Mouse (Mus musculus) liver, embryonic 11.5 days (tissue): Measurements from ENCODE around the gene Pdia2. TPM values are rescaled to one million over a fixed set of nuclear protein-coding genes. Genes with fewer than 3 reads are reported as not detected.
A peak's percentile ranks its signal among the peaks of the same experiment; 100 is the strongest.

Source experiments
- ATAC-seq: fragments of 200-750 bp; cut with Nextera tagmentation; replicated peaks from 2 replicates; pipeline ENCODE4 v1.8.0; 2017; ENCODE audit warnings: moderate number of reproducible peaks, mild to moderate bottlenecking, moderate TSS enrichment, moderate library complexity; ENCODE audit not compliant: low FRiP score
- DNase-seq: peaks from one replicate; pipeline ENCODE4 v3.0.0-alpha.2; 2017; ENCODE audit warnings: low spot score
- H3K27ac ChIP-seq: fragments of 300-500 bp; sonication (generic); 2 replicates; pipeline ENCODE4 v1.5.1; 2014; ENCODE audit warnings: mild to moderate bottlenecking, low read depth, low read length, control low read depth
- H3K27me3 ChIP-seq: fragments of 300-500 bp; sonication (generic); replicated peaks from 2 replicates; pipeline ENCODE4 v1.6.1; 2014; ENCODE audit warnings: low read length, mixed read lengths; ENCODE audit not compliant: control insufficient read depth, insufficient read depth
- H3K36me3 ChIP-seq: fragments of 300-500 bp; sonication (generic); 2 replicates; pipeline ENCODE4 v1.6.1; 2014; ENCODE audit warnings: mild to moderate bottlenecking, low read length, moderate library complexity, mixed read lengths; ENCODE audit not compliant: control insufficient read depth, insufficient read depth
- H3K4me1 ChIP-seq: fragments of 300-500 bp; sonication (generic); replicated peaks from 2 replicates; pipeline ENCODE4 v1.6.1; 2014; ENCODE audit warnings: low read length, mixed read lengths; ENCODE audit not compliant: control insufficient read depth, insufficient read depth
- H3K4me2 ChIP-seq: fragments of 300-500 bp; sonication (generic); 2 replicates; pipeline ENCODE4 v1.6.1; 2014; ENCODE audit warnings: mild to moderate bottlenecking, control low read depth, moderate library complexity
- H3K4me3 ChIP-seq: fragments of 300-500 bp; sonication (generic); 2 replicates; pipeline ENCODE4 v1.5.1; 2014; ENCODE audit warnings: low read depth, low read length, control low read depth
- H3K9ac ChIP-seq: fragments of 300-500 bp; sonication (generic); 2 replicates; pipeline ENCODE4 v1.6.1; 2014; ENCODE audit warnings: low read depth, low read length, control low read depth
- H3K9me3 ChIP-seq: fragments of 300-500 bp; sonication (generic); 2 replicates; pipeline ENCODE4 v1.6.1; 2016; ENCODE audit warnings: low read length, inconsistent platforms, mixed read lengths; ENCODE audit not compliant: control insufficient read depth
- WGBS: fragments of 180-500 bp; shearing (Covaris S2); extraction: QIAGEN DNeasy Blood & Tissue Kit; methylation state at CpG from one replicate; pipeline ENCODE4 v1.1.7; 2014; 5-methylcytosine and 5-hydroxymethylcytosine counted together
- polyA plus RNA-seq: library from polyadenylated mRNA; unstranded; fragments of >200 nt; fragmentation: Nextera tagmentation; extraction: Ambion mirVana; gene quantifications from 2 replicates; pipeline ENCODE4 v1.2.1, GENCODE M21; 2014

Gene Pdia2
- polyA plus RNA-seq: 62.4 and 68.8 TPM in 2 replicates

DNA sequence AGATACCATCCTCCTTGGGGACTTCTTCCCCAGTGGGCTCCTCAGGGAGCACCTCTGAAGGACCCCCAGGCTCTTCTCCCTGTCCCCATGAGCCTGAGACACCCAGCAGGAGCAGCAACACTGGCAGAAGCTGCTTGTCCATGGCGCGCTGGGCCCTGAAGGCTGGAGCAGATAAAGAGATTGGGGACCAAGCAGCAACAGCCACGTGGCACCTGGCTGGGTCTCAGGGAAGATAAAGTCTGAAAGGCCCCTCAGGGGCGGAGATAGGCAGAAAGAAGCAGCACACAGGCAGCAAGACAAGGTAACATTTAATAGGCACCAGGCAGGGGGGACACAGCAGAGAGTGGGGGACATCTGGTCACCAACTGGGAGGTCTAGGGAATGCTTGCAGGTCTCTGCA lies at the start of gene Pdia2:
Gene Pdia2, minus strand, starts transcription at position 196 of the 400 bp plus-strand sequence.
- Histone ChIP-seq H3K4me1 (peaks cover 44% of the 10 kb centered on the region), H3K27ac (peak within 1 kb of the TSS; percentile 69), H3K4me2 (peak within 1 kb of the TSS; percentile 98), H3K9me3 (no peaks in the 10 kb centered on the region), H3K9ac (peak within 1 kb of the TSS; percentile 69), H3K27me3 (peaks cover 41% of the 10 kb centered on the region), H3K36me3 (peaks cover 23% of the 10 kb centered on the region; the same call in 1 of the 2 replicates), H3K4me3 (peak within 1 kb of the TSS; percentile 52)
- 34% methylated on average over 4 of the region's 4 CpGs for WGBS
- ATAC-seq (peak; percentile 81), DNase-seq (peak; percentile 45)

DNA sequence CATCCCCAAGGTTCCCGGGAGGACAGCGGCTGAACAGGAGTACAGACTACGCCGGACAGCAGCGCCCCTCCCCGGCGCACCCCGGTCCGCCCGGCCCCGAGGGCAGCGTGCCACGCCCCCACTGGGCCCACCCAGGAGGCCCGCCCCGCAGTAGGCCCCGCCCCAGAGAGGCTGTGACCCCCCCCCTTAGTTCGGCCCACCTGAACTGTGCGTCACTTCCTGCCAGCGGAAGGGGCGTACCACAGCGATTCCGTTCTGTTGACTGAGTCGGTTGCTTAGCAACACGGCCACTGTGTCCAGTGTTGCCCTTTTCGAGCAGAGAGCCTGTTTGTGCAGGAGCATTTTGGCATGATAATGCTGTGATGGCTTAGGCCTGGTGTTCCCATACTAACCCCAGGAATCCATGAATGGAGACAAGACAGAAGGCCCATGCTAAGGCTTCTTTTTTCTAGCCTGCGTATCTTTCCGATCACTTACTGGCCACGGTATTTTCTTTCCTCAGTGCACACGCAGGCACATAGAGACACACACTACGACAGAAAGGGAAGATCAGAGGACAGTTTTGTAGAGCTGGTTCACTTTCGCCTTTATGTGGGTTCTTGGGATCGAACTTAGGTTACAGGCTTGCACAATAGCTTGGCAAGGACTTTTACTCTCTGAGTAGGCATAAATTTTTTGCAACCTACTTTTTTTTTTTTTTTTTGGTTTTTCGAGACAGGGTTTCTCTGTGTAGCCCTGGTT lies 45.4 kb upstream of the Pdia2 start, which contains the start of gene Fam234a:
Gene Fam234a, minus strand, starts transcription at position 142 of the 741 bp plus-strand sequence.
- H3K4me1 ChIP-seq: peaks cover 29% of the 10 kb centered on the region
- ATAC-seq: peak; percentile 95
- 7% methylated on average over 33 of the region's 33 CpGs for WGBS

DNA sequence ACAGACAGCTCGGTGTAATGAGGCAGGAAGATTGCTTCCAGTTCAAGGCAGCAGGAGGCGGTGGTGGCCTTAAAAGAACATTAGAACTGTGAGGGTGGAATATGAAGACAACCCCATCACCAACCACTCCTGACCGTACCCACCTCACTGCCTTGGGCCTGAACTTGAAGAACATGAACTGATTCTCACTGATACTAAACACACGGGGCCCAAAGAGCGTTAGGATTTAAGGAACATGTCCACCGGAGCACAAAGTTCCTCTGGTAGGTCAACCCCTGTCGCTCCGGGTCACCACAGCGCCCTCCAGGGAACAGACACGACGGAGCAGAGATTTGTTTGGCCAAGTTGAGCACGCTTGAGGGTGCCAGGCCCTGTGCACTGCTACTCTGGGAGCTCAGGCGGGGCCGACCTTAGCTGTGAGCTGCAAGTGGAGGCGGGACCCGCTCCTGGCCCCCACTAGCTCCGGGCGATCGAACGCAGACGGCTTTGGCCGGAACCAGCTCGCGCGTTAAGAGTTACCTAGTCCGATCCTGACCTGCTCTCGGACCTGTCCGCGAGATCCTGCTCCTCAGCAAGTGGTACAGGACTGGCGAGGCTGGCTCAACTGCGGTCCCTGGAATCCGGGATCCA lies 44.7 kb upstream of the Pdia2 start:
- Histone ChIP-seq H3K27ac (peak overlapping the region; percentile 20; the same call in 1 of the 2 replicates), H3K27me3 (no peaks in the 10 kb centered on the region), H3K4me1 (peaks cover 29% of the 10 kb centered on the region), H3K9ac (peak overlapping the region; percentile 61), H3K9me3 (no peaks in the 10 kb centered on the region), H3K4me3 (peak overlapping the region; percentile 67), H3K36me3 (no peaks in the 10 kb centered on the region), H3K4me2 (peak overlapping the region; percentile 83)
- DNase-seq: no peak
- WGBS: 1% methylated on average over 32 of the region's 32 CpGs
- ATAC-seq: peak; percentile 60; the same call in 1 of the 2 replicates

More for the DNA sequence above, 45.4 kb upstream of the Pdia2 start, which contains the start of gene Fam234a:
- Histone ChIP-seq H3K27me3 (no peaks in the 10 kb centered on the region), H3K9me3 (no peaks in the 10 kb centered on the region), H3K4me3 (peak within 1 kb of the TSS; percentile 67), H3K27ac (peak within 1 kb of the TSS; percentile 20), H3K36me3 (no peaks in the 10 kb centered on the region), H3K9ac (peak within 1 kb of the TSS; percentile 61), H3K4me2 (peak within 1 kb of the TSS; percentile 83)
- peak; percentile 95 for DNase-seq

DNA sequence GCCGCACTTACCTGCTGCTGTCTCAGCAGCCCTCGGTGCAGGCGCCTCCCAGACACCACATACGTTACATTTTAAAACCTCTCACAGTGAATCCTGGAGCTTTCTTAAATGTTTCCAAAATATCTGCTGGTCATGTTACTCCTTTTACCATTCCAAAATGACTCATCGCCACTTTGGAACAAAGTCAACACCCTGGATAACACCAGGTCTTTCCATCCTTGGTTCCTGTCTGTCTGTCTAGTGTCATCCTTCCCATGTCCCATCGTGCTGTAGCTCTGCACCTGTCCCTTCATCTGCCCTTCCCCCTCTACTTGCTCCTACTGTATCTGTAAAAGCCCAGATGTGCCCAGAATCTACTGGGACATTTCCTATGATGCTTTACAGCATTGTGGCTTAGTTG lies 42.1 kb upstream of the Pdia2 start:
- 74% methylated on average over 6 of the region's 6 CpGs for WGBS
- Histone ChIP-seq H3K4me2 (peak overlapping the region; percentile 13; the same call in 1 of the 2 replicates), H3K27me3 (no peaks in the 10 kb centered on the region), H3K9ac (no peak overlapping the region), H3K4me1 (peaks cover 37% of the 10 kb centered on the region), H3K27ac (peak overlapping the region; percentile 26; the same call in 1 of the 2 replicates), H3K4me3 (no peak overlapping the region), H3K9me3 (no peaks in the 10 kb centered on the region), H3K36me3 (no peaks in the 10 kb centered on the region)
- ATAC-seq: no peak
- no peak for DNase-seq

DNA sequence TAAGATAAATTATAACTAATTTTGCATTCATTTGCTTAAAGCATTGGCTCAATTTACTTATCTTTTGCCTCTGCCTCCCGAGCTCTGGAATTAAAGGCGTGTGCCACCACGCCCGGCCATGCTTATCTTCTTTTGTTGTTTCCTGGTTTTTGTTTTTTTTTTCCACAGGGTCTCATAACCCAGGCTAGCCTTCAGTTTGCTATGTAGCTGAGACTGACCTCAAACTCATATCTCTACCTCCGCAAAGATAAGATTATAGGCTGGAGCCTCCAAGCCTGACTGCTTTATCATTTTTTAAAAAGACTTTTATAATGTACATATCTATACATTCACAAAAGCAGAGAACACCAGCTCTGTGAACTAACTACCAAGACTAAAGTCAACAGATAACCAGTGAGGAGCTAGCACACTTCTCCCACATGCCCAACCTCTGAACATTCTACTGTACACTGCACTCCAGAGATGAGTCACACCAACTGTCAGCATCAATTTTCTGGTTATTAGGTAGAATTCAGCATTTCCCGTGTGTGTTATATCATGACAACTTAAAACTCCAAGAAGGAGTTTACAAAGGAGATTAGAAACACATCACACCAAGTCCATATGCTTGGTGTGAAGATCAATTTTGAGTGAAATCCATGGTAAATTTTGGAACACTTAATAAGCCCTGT lies 41.4 kb upstream of the Pdia2 start:
- Histone ChIP-seq H3K4me2 (peak overlapping the region; percentile 41), H3K4me3 (no peak overlapping the region), H3K36me3 (no peaks in the 10 kb centered on the region), H3K9ac (no peak overlapping the region), H3K27ac (peak overlapping the region; percentile 26; the same call in 1 of the 2 replicates), H3K27me3 (no peaks in the 10 kb centered on the region), H3K4me1 (peaks cover 37% of the 10 kb centered on the region), H3K9me3 (no peaks in the 10 kb centered on the region)
- DNase-seq (no peak), ATAC-seq (0 out of 2 replicates have a peak, but pooled peaks have one; percentile 1)
- WGBS: 43% methylated on average over 6 of the region's 6 CpGs

DNA sequence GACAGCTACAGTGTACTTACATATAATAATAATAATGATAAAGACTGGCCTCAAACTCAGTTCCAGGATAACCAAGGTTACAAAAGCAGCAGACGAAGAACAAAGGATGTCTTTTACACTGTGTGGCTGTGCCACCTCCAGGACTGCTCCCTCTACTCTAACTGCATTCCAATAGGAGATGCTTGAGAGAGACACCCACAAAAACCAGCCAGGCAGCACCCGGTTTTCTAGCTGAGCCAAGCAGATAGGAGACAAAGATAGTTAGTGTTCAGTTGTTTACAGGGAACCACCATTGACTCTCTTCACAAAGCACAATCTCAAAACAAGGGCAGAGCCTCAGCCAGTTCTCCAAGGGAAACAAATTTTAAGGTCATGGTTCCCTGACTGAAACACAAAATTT lies 40.7 kb upstream of the Pdia2 start:
- no peaks in the 10 kb centered on the region for H3K27me3 ChIP-seq
- H3K36me3 ChIP-seq: no peaks in the 10 kb centered on the region
- no peak overlapping the region; the same call in 1 of the 2 replicates for H3K27ac ChIP-seq
- no peak overlapping the region for H3K4me3 ChIP-seq
- H3K9me3 ChIP-seq: no peaks in the 10 kb centered on the region
- H3K4me2 ChIP-seq: peak overlapping the region; percentile 41
- no peak overlapping the region for H3K9ac ChIP-seq
- H3K4me1 ChIP-seq: peaks cover 36% of the 10 kb centered on the region
- ATAC-seq (no peak), DNase-seq (no peak)
- 57% methylated on average over 2 of the region's 2 CpGs for WGBS

DNA sequence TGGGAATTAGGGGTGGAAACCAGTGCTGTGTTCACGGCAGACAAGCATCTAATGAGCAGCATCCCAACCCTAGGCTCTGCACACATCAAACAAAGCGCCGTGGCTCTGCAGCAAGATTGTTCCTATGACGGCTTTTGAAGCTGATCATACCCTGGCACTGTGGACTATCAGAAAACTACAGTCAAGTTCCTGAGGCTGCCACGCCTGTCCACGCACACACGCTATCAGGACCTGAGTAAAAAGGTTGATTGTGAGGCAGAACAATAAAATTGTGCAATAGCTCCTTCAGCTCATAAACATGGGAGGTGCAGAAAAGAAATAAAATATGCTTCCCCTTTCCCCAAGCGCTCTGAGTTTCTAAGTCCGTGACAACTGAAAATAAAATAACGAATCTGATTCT lies 38.8 kb upstream of the Pdia2 start:
- WGBS: 62% methylated on average over 10 of the region's 10 CpGs
- Histone ChIP-seq H3K27me3 (no peaks in the 10 kb centered on the region), H3K9me3 (no peaks in the 10 kb centered on the region), H3K9ac (no peak overlapping the region), H3K4me2 (peak overlapping the region; percentile 10), H3K27ac (no peak overlapping the region), H3K4me1 (peaks cover 25% of the 10 kb centered on the region), H3K4me3 (no peak overlapping the region), H3K36me3 (no peaks in the 10 kb centered on the region)
- 0 out of 2 replicates have a peak, but pooled peaks have one; percentile 55 for ATAC-seq
- DNase-seq: no peak

DNA sequence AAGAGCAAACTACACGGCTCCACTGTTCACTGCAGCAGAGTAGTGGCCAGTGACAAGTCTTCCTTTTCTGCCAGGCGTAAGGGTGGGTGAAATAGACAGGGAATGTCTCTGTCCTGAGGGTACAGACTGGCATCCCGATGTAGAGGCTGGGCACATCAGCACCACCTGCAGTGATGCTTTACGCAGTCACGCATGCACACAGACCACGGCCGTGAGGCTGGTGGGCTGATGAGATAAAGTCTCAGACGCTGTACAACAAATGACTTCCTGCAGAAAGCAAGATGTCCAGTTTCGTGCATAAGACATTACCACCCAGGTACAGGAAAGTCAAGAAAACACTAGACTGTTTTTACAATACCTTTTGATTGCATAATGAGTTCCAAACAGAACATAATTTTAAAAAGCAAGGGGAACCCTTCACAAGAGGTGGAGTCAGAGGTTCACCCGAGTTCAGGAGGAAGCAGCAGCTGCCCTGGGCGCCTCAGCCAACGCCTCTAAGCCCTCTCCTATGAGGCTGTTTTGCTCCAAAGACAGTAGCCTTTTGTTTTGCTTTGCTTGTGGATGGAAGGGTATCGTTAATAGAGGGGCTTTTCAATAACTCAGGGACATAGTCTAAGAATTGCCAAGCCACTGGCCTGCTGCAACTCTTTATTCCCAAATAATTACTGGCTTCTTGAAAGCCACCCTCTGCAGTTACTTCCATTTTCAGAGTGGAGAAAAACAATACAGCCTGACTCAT lies 36.4 kb upstream of the Pdia2 start:
- 52% methylated on average over 13 of the region's 13 CpGs for WGBS
- DNase-seq: no peak
- Histone ChIP-seq H3K27me3 (no peaks in the 10 kb centered on the region), H3K9me3 (no peaks in the 10 kb centered on the region), H3K27ac (no peak overlapping the region), H3K4me3 (no peak overlapping the region), H3K9ac (no peak overlapping the region), H3K4me2 (no peak overlapping the region), H3K36me3 (no peaks in the 10 kb centered on the region), H3K4me1 (peaks cover 13% of the 10 kb centered on the region)
- no peak for ATAC-seq
